Mouse (Mus musculus) layer of hippocampus, adult 8-10 months (tissue): ENCODE measurements around the gene Scarf2. TPM values are rescaled to one million over a fixed set of nuclear protein-coding genes. Genes with fewer than 3 reads are reported as not detected.

Experiments
- DNase-seq, 2 experiments: peaks; one replicate each; pipeline ENCODE4 v3.0.0; 2022; ENCODE audit warnings: low spot score in 2 of 2
- total RNA-seq, 4 experiments: library from RNA; stranded (reverse); gene quantifications; 2 replicates each; pipeline ENCODE4 v1.2.4; 2022

Gene Scarf2
- 1 to 10 TPM; 1.9 to 4.7 (median 3.0) TPM for total RNA-seq

- DNase-seq = no peak
Measured at GRCm38 (mm10) chr16:17796971-17797811, at the start of gene Scarf2. Gene Scarf2, plus strand, starts transcription at chr16:17797282.

- DNase-seq = no peak
Measured at GRCm38 (mm10) chr16:17753001-17753400, 44.1 kb upstream of the Scarf2 start.

- no peak for DNase-seq
Measured at GRCm38 (mm10) chr16:17753686-17754085, 43.4 kb upstream of the Scarf2 start.

- no peak for DNase-seq
Measured at GRCm38 (mm10) chr16:17757756-17758155, 39.3 kb upstream of the Scarf2 start.

GRCm38 (mm10) chr16:17758902-17759301, 38.2 kb upstream of the Scarf2 start:
- DNase-seq = no peak

- peak; percentile 74 to 83 for DNase-seq
Measured at GRCm38 (mm10) chr16:17759344-17759773, 37.7 kb upstream of the Scarf2 start, which contains the start of gene Klhl22. Gene Klhl22, plus strand, starts transcription at chr16:17759618.

- peak; percentile 25 to 32 for DNase-seq
Measured at GRCm38 (mm10) chr16:17759813-17760321, 37.2 kb upstream of the Scarf2 start.

GRCm38 (mm10) chr16:17760657-17761056, 36.4 kb upstream of the Scarf2 start:
- DNase-seq = no peak

GRCm38 (mm10) chr16:17761074-17761473, 36.0 kb upstream of the Scarf2 start:
- DNase-seq = no peak

GRCm38 (mm10) chr16:17764108-17764511, 33.0 kb upstream of the Scarf2 start:
- DNase-seq = no peak

- DNase-seq = peak; percentile 46 to 62
Measured at GRCm38 (mm10) chr16:17768834-17769233, 28.2 kb upstream of the Scarf2 start.

GRCm38 (mm10) chr16:17771117-17771865, 25.8 kb upstream of the Scarf2 start:
- no peak for DNase-seq

- no peak for DNase-seq
Measured at GRCm38 (mm10) chr16:17776828-17777227, 20.3 kb upstream of the Scarf2 start.

GRCm38 (mm10) chr16:17778223-17778622, 18.9 kb upstream of the Scarf2 start:
- DNase-seq = no peak

GRCm38 (mm10) chr16:17779692-17780091, 17.4 kb upstream of the Scarf2 start:
- no peak for DNase-seq

GRCm38 (mm10) chr16:17785337-17785736, 11.7 kb upstream of the Scarf2 start:
- DNase-seq = no peak

- DNase-seq = no peak
Measured at GRCm38 (mm10) chr16:17792728-17793127, 4.4 kb upstream of the Scarf2 start.

GRCm38 (mm10) chr16:17794047-17794446, 3.0 kb upstream of the Scarf2 start:
- DNase-seq = no peak

GRCm38 (mm10) chr16:17795643-17796042, 1.4 kb upstream of the Scarf2 start:
- no peak for DNase-seq

GRCm38 (mm10) chr16:17796519-17796918, 563 bp upstream of the Scarf2 start:
- DNase-seq = no peak

- DNase-seq = no peak
Measured at GRCm38 (mm10) chr16:17797812-17798311, 780 bp downstream of the Scarf2 start.
